Comparison of ENCODE assay signal across 8 mouse cellular contexts in genomic region chr10:91166890-91167289, GRCm38 (mm10). TPM values are rescaled to one million over a fixed set of nuclear protein-coding genes. Genes with fewer than 3 reads are reported as not detected.
A peak's percentile ranks its signal among the peaks of the same experiment; 100 is the strongest.
DNase-seq lines count a peak whose midpoint lies in the region; ATAC-seq lines count a peak whose summit lies in the region.

No protein-coding gene starts in this region.

- ATAC-seq in liver, embryonic 12.5 days, result no peak

- H3K4me3 ChIP-seq in liver, embryonic 12.5 days, result peak overlapping the region; percentile 95

- peak overlapping the region; percentile 36; the same call in 1 of the 2 replicates for H3K27ac ChIP-seq in liver, embryonic 12.5 days

- peaks cover 69% of the 10 kb centered on the region for H3K4me1 ChIP-seq in liver, embryonic 12.5 days

- peak overlapping the region; percentile 100 for H3K9ac ChIP-seq in liver, embryonic 12.5 days

- no peaks in the 10 kb centered on the region for H3K9me3 ChIP-seq in liver, embryonic 12.5 days (replicated peaks)

- peak; percentile 45 to 48 for DNase-seq in urinary bladder, postnatal 36 days (ENCODE audit: low spot score in 2 of 2)
- DNase-seq in urinary bladder, adult 2 months (ENCODE audit: low spot score), result no peak
- DNase-seq in cerebellum, adult 9-10 months, result peak; percentile 58
- peak; percentile 77 for DNase-seq in gastrocnemius, adult 18-20 months (ENCODE audit: low spot score)
- peak; percentile 91 for DNase-seq in induced T-regulatory cell, adult 2 months (ENCODE audit: low read depth)
- peak; percentile 86 for DNase-seq in naive thymus-derived CD4-positive, alpha-beta T cell, adult 2 months (ENCODE audit: low read depth)
- peak; percentile 43 for DNase-seq in yolk sac, embryonic 10.5 days (ENCODE audit: low spot score)

- 52% methylated on average over 5 of the region's 5 CpGs for WGBS in liver, embryonic 12.5 days (ENCODE audit: insufficient replicate concordance)

- no peaks in the 10 kb centered on the region for H3K27me3 ChIP-seq in liver, embryonic 12.5 days (replicated peaks)

- peaks cover 71% of the 10 kb centered on the region for H3K36me3 ChIP-seq in liver, embryonic 12.5 days

- H3K4me2 ChIP-seq in liver, embryonic 12.5 days, result peak overlapping the region; percentile 89

RNA-seq across cellular contexts. Expression of gene Tmpo, which starts 14.2 kb away (rescaled TPM):
- polyA plus RNA-seq in urinary bladder, adult 2 months (2012; rRNA removed), result 66.1 and 77.0 TPM in 2 replicates
- total RNA-seq in gastrocnemius, adult 18-20 months (2021), result 10 to 100 TPM; 49.9 to 50.5 TPM
- polyA plus RNA-seq in liver, embryonic 12.5 days (2016; fragmentation: Nextera tagmentation; extraction: Ambion mirVana), result 215 and 229 TPM in 2 replicates

RNA-seq across cellular contexts. Expression of gene Slc25a3, which starts 43.0 kb away (rescaled TPM):
- polyA plus RNA-seq in urinary bladder, adult 2 months (2012; rRNA removed), result 529 and 576 TPM in 2 replicates
- total RNA-seq in gastrocnemius, adult 18-20 months (2021), result 1,000 to 10,000 TPM; 1,039 to 1,209 TPM
- 282 and 297 TPM in 2 replicates for polyA plus RNA-seq in liver, embryonic 12.5 days (2016; fragmentation: Nextera tagmentation; extraction: Ambion mirVana)
